Comparison of ENCODE assay signal across 13 mouse cellular contexts in genomic region chr13:77264481-77264880, GRCm38 (mm10).
"Had no signal": no experiment of that assay in that cellular context is flagged by ENCODE, and none has a peak within 500 bp of the region (broad histone marks: within the 10 kb centered on the region; RNA-seq: fewer than 3 reads in every experiment).

No protein-coding gene starts in this region.

- H3K9me3 ChIP-seq: midbrain, embryonic 10.5 days; midbrain, embryonic 12.5 days; midbrain, embryonic 15.5 days; neural tube, embryonic 12.5 days; stomach, embryonic 15.5 days had no signal

- H3K4me1 ChIP-seq: midbrain, embryonic 10.5 days; midbrain, embryonic 15.5 days; neural tube, embryonic 12.5 days; stomach, embryonic 15.5 days had no signal

- H3K4me2 ChIP-seq: lung, embryonic 14.5 days; midbrain, embryonic 12.5 days; midbrain, embryonic 15.5 days; neural tube, embryonic 12.5 days; stomach, embryonic 15.5 days had no signal

- DNase-seq: lung, adult 18-20 months; lung, embryonic 14.5 days; lung, postnatal 10 days; lung, postnatal 4 days; right cerebral cortex, postnatal 14 days; thymus, adult 2 months; thymus, postnatal 36 days had no signal

- H3K4me3 ChIP-seq: midbrain, embryonic 10.5 days; midbrain, embryonic 12.5 days; midbrain, embryonic 15.5 days; neural tube, embryonic 12.5 days; stomach, embryonic 15.5 days had no signal

- H3K27ac ChIP-seq: midbrain, embryonic 10.5 days; midbrain, embryonic 12.5 days; midbrain, embryonic 15.5 days; neural tube, embryonic 12.5 days; stomach, embryonic 15.5 days; stomach, postnatal 0 days had no signal

- H3K36me3 ChIP-seq: midbrain, embryonic 10.5 days; midbrain, embryonic 12.5 days; midbrain, embryonic 15.5 days; neural tube, embryonic 12.5 days; stomach, embryonic 15.5 days had no signal

- ATAC-seq: midbrain, embryonic 15.5 days had no signal

- H3K9ac ChIP-seq: lung, embryonic 14.5 days; midbrain, embryonic 12.5 days; midbrain, embryonic 15.5 days; neural tube, embryonic 12.5 days; stomach, embryonic 15.5 days had no signal

- H3K27me3 ChIP-seq: midbrain, embryonic 12.5 days; midbrain, embryonic 15.5 days; neural tube, embryonic 12.5 days; stomach, embryonic 15.5 days had no signal
